Mouse (Mus musculus) embryonic facial prominence, embryonic 15.5 days (tissue): ENCODE measurements around the gene 6330409D20Rik. TPM values are rescaled to one million over a fixed set of nuclear protein-coding genes. Genes with fewer than 3 reads are reported as not detected.
A peak's percentile ranks its signal among the peaks of the same experiment; 100 is the strongest.

ENCODE experiments used
- ATAC-seq: fragments of 200-750 bp; cut with Nextera tagmentation; 2 replicates; pipeline ENCODE4 v1.8.0; 2017; ENCODE audit warnings: low read depth, moderate TSS enrichment; ENCODE audit not compliant: insufficient number of reproducible peaks, low FRiP score, low TSS enrichment
- H3K27ac ChIP-seq: fragments of 300-500 bp; sonication (generic); replicated peaks from 2 replicates; pipeline ENCODE4 v1.5.1; 2015; ENCODE audit warnings: mild to moderate bottlenecking, inconsistent platforms
- H3K27me3 ChIP-seq: fragments of 300-500 bp; sonication (generic); 2 replicates; pipeline ENCODE4 v1.6.1; 2015; ENCODE audit warnings: inconsistent platforms
- H3K36me3 ChIP-seq: fragments of 300-500 bp; sonication (generic); 2 replicates; pipeline ENCODE4 v1.6.1; 2015; ENCODE audit warnings: mild to moderate bottlenecking, inconsistent platforms
- H3K4me1 ChIP-seq: fragments of 300-500 bp; sonication (generic); 2 replicates; pipeline ENCODE4 v1.6.1; 2015; ENCODE audit warnings: inconsistent platforms
- H3K4me2 ChIP-seq: fragments of 300-500 bp; sonication (generic); replicated peaks from 2 replicates; pipeline ENCODE4 v1.6.1; 2015; ENCODE audit warnings: mild to moderate bottlenecking, inconsistent platforms
- H3K4me3 ChIP-seq: fragments of 300-500 bp; sonication (generic); replicated peaks from 2 replicates; pipeline ENCODE4 v1.5.1; 2015; ENCODE audit warnings: mild to moderate bottlenecking, inconsistent platforms
- H3K9ac ChIP-seq: fragments of 300-500 bp; sonication (generic); 2 replicates; pipeline ENCODE4 v1.6.1; 2015; ENCODE audit warnings: inconsistent platforms
- H3K9me3 ChIP-seq: fragments of 300-500 bp; sonication (generic); replicated peaks from 2 replicates; pipeline ENCODE4 v1.6.1; 2016; ENCODE audit warnings: inconsistent platforms
- WGBS: fragments of 180-500 bp; shearing (Covaris S2); methylation state at CpG from one replicate; pipeline ENCODE4 v1.1.7; 2015; 5-methylcytosine and 5-hydroxymethylcytosine counted together
- polyA plus RNA-seq: library from polyadenylated mRNA; unstranded; fragments of >200 nt; fragmentation: Nextera tagmentation; extraction: Ambion mirVana; gene quantifications from 2 replicates; pipeline ENCODE4 v1.2.1, GENCODE M21; 2015

Gene 6330409D20Rik
- polyA plus RNA-seq, 1 experiment from 2014 or later: 0.32 TPM

DNA sequence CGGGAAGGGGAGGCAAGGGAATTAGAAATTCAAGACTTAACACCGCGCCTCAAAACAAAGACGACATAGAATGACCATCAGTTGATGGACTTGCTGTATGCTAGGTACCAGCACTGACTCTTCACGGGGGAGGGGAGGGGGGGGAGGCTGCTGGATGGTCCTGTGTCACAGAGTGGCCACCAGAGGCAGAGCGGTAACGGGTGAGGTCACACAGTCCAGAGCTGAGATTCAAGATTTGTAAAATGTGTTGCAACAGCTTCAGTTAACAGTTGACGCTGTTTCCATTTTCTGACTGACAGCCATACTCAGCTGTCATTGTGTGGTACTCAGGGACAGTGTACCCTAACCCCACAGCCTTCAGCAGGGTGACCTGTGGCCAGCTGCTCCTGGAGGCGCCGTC, 11.4 kb upstream of the 6330409D20Rik start:
- Histone ChIP-seq H3K27me3 (no peaks in the 10 kb centered on the region), H3K4me3 (no peak overlapping the region), H3K27ac (no peak overlapping the region), H3K9ac (no peak overlapping the region), H3K4me1 (peaks cover 17% of the 10 kb centered on the region), H3K36me3 (peaks cover 19% of the 10 kb centered on the region; the same call in 1 of the 2 replicates), H3K4me2 (no peak overlapping the region), H3K9me3 (no peaks in the 10 kb centered on the region)
- 68% methylated on average over 10 of the region's 10 CpGs for WGBS
- ATAC-seq: no peak

DNA sequence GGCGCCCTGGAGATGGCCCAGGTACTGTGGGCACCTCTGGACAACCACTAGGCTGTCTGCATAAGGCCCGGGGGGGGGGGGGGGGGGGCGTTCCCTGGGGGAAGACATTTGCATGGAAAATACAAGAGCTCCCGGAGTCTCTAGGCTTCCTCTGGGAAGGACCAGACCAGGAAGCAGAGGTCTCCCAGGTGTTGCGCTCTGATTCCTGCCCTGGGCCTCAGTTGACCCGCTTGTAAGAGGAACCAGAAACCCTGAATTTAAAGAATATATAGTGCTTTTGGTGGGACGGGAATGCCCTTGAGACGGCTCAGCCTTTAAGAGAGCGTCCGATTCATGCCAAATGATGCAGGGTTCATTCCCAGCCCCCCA, 10.8 kb upstream of the 6330409D20Rik start:
- Histone ChIP-seq H3K4me3 (peak overlapping the region; percentile 38), H3K4me2 (peak overlapping the region; percentile 56), H3K27me3 (no peaks in the 10 kb centered on the region), H3K9me3 (no peaks in the 10 kb centered on the region), H3K9ac (no peak overlapping the region), H3K36me3 (peaks cover 25% of the 10 kb centered on the region; the same call in 1 of the 2 replicates), H3K4me1 (peaks cover 14% of the 10 kb centered on the region), H3K27ac (no peak overlapping the region)
- 25% methylated on average over 9 of the region's 10 CpGs for WGBS
- ATAC-seq: no peak

DNA sequence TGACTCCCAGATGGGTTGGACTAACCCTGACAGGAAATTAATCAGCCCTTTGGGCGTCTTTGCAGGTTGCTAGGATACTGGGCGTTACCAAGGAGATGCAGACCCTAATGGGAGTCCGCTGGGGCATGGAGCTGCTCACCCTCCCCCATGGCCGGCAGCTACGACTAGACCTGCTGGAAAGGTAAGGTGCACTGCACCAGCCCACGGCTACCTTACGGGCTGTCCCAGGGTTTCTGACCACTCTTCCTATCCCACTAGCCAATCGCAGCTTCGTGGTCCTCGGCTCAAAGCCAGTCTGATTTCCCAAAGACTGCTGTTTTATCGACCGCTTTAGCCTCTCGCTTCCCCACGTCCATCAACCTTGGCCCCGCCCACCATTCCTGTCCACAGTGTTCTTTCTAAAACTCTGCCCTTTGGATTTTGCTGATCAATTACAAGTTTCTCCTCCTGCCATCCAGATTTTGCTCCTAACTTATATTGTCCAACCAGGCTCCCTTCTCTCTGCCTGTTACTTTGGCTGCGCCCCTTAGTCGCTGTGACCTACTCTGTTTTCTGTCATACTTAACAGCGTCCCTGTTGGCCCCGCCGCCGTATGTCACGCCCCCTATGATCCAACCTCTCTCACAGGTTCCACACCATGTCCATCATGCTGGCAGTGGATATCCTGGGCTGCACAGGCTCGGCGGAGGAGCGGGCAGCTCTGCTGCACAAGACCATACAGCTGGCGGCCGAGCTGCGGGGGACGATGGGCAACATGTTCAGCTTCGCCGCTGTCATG, 10.3 kb upstream of the 6330409D20Rik start:
- 14% methylated on average over 31 of the region's 31 CpGs for WGBS
- no peaks in the 10 kb centered on the region for H3K27me3 ChIP-seq
- H3K9me3 ChIP-seq: no peaks in the 10 kb centered on the region
- peaks cover 13% of the 10 kb centered on the region for H3K4me1 ChIP-seq
- H3K4me3 ChIP-seq: peak overlapping the region; percentile 38
- peak overlapping the region; percentile 22; the same call in 1 of the 2 replicates for H3K27ac ChIP-seq
- peaks cover 30% of the 10 kb centered on the region; the same call in 1 of the 2 replicates for H3K36me3 ChIP-seq
- ATAC-seq: peak; percentile 79
- H3K4me2 ChIP-seq: peak overlapping the region; percentile 56
- H3K9ac ChIP-seq: no peak overlapping the region

GRCm38 (mm10) chr2:32750199-32750598, 9.4 kb upstream of the 6330409D20Rik start:
- Histone ChIP-seq H3K36me3 (peaks cover 38% of the 10 kb centered on the region), H3K27ac (no peak overlapping the region), H3K9me3 (no peaks in the 10 kb centered on the region), H3K4me3 (no peak overlapping the region), H3K27me3 (no peaks in the 10 kb centered on the region), H3K4me2 (no peak overlapping the region), H3K4me1 (peaks cover 13% of the 10 kb centered on the region), H3K9ac (no peak overlapping the region)
- 73% methylated on average over 7 of the region's 7 CpGs for WGBS
- no peak for ATAC-seq

DNA sequence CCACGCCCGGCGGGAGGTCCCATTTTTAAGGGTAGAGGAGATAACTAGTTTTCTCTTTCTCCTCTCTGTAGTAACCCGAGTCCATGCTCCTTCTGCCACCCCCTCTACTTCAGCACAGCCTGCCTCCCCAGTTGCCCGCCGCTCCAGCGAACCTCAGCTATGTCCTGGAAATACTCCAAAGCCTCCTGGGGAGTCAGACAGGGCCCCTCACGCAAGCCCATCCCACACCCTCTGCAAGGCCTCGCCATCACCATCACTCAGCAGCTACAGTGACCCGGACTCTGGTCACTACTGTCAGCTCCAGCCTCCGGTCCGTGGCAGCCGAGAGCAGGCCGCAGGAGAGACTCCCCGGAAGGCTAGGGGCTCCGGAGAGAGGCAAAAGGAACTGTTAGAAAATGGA, 8.3 kb upstream of the 6330409D20Rik start:
- H3K4me1 ChIP-seq: peaks cover 13% of the 10 kb centered on the region

GRCm38 (mm10) chr2:32744272-32744982, 3.6 kb upstream of the 6330409D20Rik start:
- WGBS: 68% methylated on average over 15 of the region's 15 CpGs

More for the DNA sequence above, 8.3 kb upstream of the 6330409D20Rik start:
- Histone ChIP-seq H3K9me3 (no peaks in the 10 kb centered on the region), H3K4me3 (no peak overlapping the region), H3K9ac (no peak overlapping the region), H3K36me3 (peaks cover 29% of the 10 kb centered on the region), H3K27me3 (no peaks in the 10 kb centered on the region), H3K4me2 (no peak overlapping the region), H3K27ac (no peak overlapping the region)
- 87% methylated on average over 16 of the region's 16 CpGs for WGBS
- no peak for ATAC-seq

GRCm38 (mm10) chr2:32742173-32742531, 1.3 kb upstream of the 6330409D20Rik start:
- ATAC-seq: peak; percentile 66
- 6% methylated on average over 18 of the region's 18 CpGs for WGBS
- peaks cover 20% of the 10 kb centered on the region for H3K27me3 ChIP-seq
- peak overlapping the region; percentile 93 for H3K4me2 ChIP-seq
- H3K36me3 ChIP-seq: peaks cover 18% of the 10 kb centered on the region
- peaks cover 19% of the 10 kb centered on the region for H3K4me1 ChIP-seq
- H3K9ac ChIP-seq: no peak overlapping the region
- no peaks in the 10 kb centered on the region for H3K9me3 ChIP-seq
- H3K27ac ChIP-seq: no peak overlapping the region
- peak overlapping the region; percentile 49 for H3K4me3 ChIP-seq

More at GRCm38 (mm10) chr2:32744272-32744982, 3.6 kb upstream of the 6330409D20Rik start:
- no peak overlapping the region for H3K4me2 ChIP-seq
- H3K4me3 ChIP-seq: no peak overlapping the region
- H3K9me3 ChIP-seq: no peaks in the 10 kb centered on the region
- H3K4me1 ChIP-seq: peaks cover 19% of the 10 kb centered on the region
- peaks cover 25% of the 10 kb centered on the region for H3K36me3 ChIP-seq
- no peak overlapping the region for H3K9ac ChIP-seq
- H3K27me3 ChIP-seq: peaks cover 20% of the 10 kb centered on the region
- H3K27ac ChIP-seq: no peak overlapping the region
- no peak for ATAC-seq

DNA sequence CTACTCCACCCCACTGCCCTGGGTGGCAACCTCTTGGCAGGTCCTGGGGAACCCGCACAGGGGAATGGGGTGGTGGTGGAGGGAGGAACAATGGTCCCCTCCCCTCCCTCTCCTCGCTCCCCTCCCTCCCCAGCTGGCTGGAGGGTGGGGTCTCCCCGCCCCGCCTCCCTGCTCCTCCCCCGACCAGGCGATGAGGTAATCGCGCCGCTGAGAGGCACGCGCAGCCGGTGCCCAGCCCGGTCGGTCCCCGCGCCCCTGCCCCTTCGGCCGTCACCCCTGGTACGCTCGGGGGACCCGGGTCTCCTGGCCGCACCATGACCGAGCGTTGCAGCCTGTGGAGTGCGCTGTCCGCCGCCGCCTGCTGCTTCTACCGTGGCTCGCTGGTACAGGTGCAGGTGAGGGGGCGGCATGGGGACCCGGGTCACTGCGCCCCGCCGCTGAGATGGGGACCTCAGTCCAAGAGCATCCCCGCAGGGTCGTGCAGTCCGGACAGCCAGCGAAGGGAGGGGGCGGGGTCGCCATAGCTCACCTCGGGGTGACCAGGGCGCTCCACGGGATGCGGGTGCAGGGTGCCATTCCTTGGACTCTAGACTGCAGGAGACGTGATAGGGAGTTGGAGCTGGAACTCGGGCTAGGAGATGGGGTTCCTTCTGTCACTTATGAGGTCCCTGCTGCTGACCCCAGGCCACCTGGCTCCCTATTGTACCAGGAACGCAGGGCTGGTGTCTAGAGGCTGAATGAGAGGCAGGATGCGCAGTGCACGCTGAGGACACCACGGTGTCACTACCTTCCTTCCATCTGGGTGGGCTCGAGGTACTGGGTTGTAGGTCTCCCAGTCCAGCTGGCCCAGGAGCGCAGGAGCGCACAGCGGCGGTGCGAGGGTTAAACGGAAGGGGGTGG, 707 bp upstream of the 6330409D20Rik start:
- Histone ChIP-seq H3K27me3 (peaks cover 20% of the 10 kb centered on the region), H3K4me1 (peaks cover 19% of the 10 kb centered on the region), H3K4me3 (peak overlapping the region; percentile 49), H3K36me3 (peaks cover 12% of the 10 kb centered on the region), H3K4me2 (peak overlapping the region; percentile 93), H3K9ac (peak overlapping the region; percentile 23; the same call in 1 of the 2 replicates), H3K9me3 (no peaks in the 10 kb centered on the region), H3K27ac (no peak overlapping the region)
- 5% methylated on average over 47 of the region's 58 CpGs for WGBS
- peak; percentile 55 for ATAC-seq

DNA sequence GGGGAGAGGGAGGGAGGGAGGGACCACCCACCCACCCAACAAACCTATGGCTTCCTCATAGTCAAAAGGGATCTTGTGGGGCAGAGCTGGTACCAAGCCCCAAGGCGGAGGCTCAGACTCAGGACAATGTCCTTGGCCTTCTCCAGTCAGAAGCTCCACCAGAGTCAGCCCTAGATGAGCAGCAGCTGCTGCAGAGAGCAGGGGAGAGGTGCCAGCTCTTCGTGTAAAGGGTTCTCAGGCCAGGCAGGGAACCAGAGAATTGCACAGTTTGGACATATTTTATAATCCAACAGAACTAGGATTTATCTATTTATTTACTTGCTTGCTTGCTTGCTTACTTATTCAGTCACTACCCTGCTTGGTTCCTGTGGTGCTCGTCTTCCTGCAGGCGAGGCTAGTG, 1.5 kb downstream of the 6330409D20Rik start:
- Histone ChIP-seq H3K9me3 (no peaks in the 10 kb centered on the region), H3K9ac (no peak overlapping the region), H3K27me3 (peaks cover 20% of the 10 kb centered on the region), H3K27ac (no peak overlapping the region), H3K36me3 (no peaks in the 10 kb centered on the region), H3K4me3 (no peak overlapping the region), H3K4me1 (peaks cover 28% of the 10 kb centered on the region), H3K4me2 (no peak overlapping the region)
- WGBS: 64% methylated on average over 4 of the region's 4 CpGs
- ATAC-seq: no peak

GRCm38 (mm10) chr2:32737008-32737407, 3.8 kb downstream of the 6330409D20Rik start:
- Histone ChIP-seq H3K9ac (no peak overlapping the region), H3K4me3 (no peak overlapping the region), H3K4me1 (peaks cover 29% of the 10 kb centered on the region), H3K36me3 (no peaks in the 10 kb centered on the region), H3K27ac (no peak overlapping the region), H3K27me3 (peaks cover 13% of the 10 kb centered on the region), H3K4me2 (no peak overlapping the region), H3K9me3 (no peaks in the 10 kb centered on the region)
- whole genome bisulfite sequencing: 53% methylated on average over 6 of the region's 6 CpGs
- no peak for ATAC-seq
